Mouse (Mus musculus) right cerebral cortex, postnatal 10 days (tissue): ENCODE measurements at regions not wholly inside any gene's neighbourhood (a gene's known extent, or its start where the extent isn't known, plus 50 kb on each side); places are given as distances from the start of the nearest gene placed in this dataset.

ENCODE experiments used
- DNase-seq, 2 experiments: peaks; one replicate each; pipeline ENCODE4 v3.0.0; 2021; ENCODE audit warnings: low spot score in 2 of 2

- DNase-seq, result no peak
Observed at GRCm38 (mm10) chr4:131366656-131367055, 422.5 kb downstream of the Matn1 start.

GRCm38 (mm10) chr4:131372517-131372916 is 428.3 kb downstream of the Matn1 start:
- no peak for DNase-seq

- DNase-seq, result peak in 1 of 2 experiments; percentile 44
Observed at GRCm38 (mm10) chr4:131373172-131373571, 429.0 kb downstream of the Matn1 start.

- peak in 1 of 2 experiments; percentile 47 for DNase-seq
Observed at GRCm38 (mm10) chr4:131374527-131375290, 430.5 kb downstream of the Matn1 start.

- DNase-seq, result no peak
Observed at GRCm38 (mm10) chr4:131381063-131381462, 436.9 kb downstream of the Matn1 start.

- no peak for DNase-seq
Observed at GRCm38 (mm10) chr4:131381529-131381928, 437.3 kb downstream of the Matn1 start.

GRCm38 (mm10) chr4:131383862-131384261 is 439.7 kb downstream of the Matn1 start:
- peak; percentile 51 to 57 for DNase-seq

- no peak for DNase-seq
Observed at GRCm38 (mm10) chr4:131386961-131387360, 442.8 kb downstream of the Matn1 start.

GRCm38 (mm10) chr4:131391119-131391923 is 446.8 kb downstream of the Ptpru start:
- no peak for DNase-seq

- DNase-seq, result no peak
Observed at GRCm38 (mm10) chr4:131391924-131392297, 446.2 kb downstream of the Ptpru start.

- no peak for DNase-seq
Observed at GRCm38 (mm10) chr4:131392478-131392877, 445.6 kb downstream of the Ptpru start.

- DNase-seq, result no peak
Observed at GRCm38 (mm10) chr4:131396226-131396840, 441.8 kb downstream of the Ptpru start.

- no peak for DNase-seq
Observed at GRCm38 (mm10) chr4:131397161-131397560, 440.9 kb downstream of the Ptpru start.

- peak in 1 of 2 experiments; percentile 70 for DNase-seq
Observed at GRCm38 (mm10) chr4:131400756-131401155, 437.3 kb downstream of the Ptpru start.

GRCm38 (mm10) chr4:131401255-131401654 is 436.8 kb downstream of the Ptpru start:
- DNase-seq, result no peak

GRCm38 (mm10) chr4:131405376-131406017 is 432.6 kb downstream of the Ptpru start:
- peak; percentile 70 to 74 for DNase-seq

GRCm38 (mm10) chr4:131407464-131407863 is 430.6 kb downstream of the Ptpru start:
- DNase-seq, result no peak

GRCm38 (mm10) chr4:131408644-131409043 is 429.4 kb downstream of the Ptpru start:
- DNase-seq, result no peak

- DNase-seq, result peak in 1 of 2 experiments; percentile 65
Observed at GRCm38 (mm10) chr4:131409805-131410204, 428.3 kb downstream of the Ptpru start.

GRCm38 (mm10) chr4:131411936-131412335 is 426.2 kb downstream of the Ptpru start:
- no peak for DNase-seq

GRCm38 (mm10) chr4:131413380-131413779 is 424.7 kb downstream of the Ptpru start:
- no peak for DNase-seq

GRCm38 (mm10) chr4:131415453-131415852 is 422.6 kb downstream of the Ptpru start:
- DNase-seq, result no peak
